Mouse (Mus musculus) midbrain, postnatal 0 days (tissue): Measurements from ENCODE around the gene Tor4a. TPM values are rescaled to one million over a fixed set of nuclear protein-coding genes. Genes with fewer than 3 reads are reported as not detected.

Experiments used
- ATAC-seq: fragments of 200-750 bp; cut with Nextera tagmentation; 2 replicates; pipeline ENCODE4 v1.8.0; 2017; ENCODE audit warnings: moderate number of reproducible peaks, mild to moderate bottlenecking, moderate TSS enrichment, moderate library complexity; ENCODE audit not compliant: low FRiP score
- DNase-seq: peaks from one replicate; pipeline ENCODE4 v3.0.0-alpha.2; 2015; ENCODE audit warnings: low spot score
- H3K27ac ChIP-seq: fragments of 300-500 bp; sonication (generic); 2 replicates; pipeline ENCODE4 v1.5.1; 2014; ENCODE audit warnings: low read depth, mild to moderate bottlenecking, low read length, mixed read lengths
- H3K27me3 ChIP-seq: fragments of 300-500 bp; sonication (generic); 2 replicates; pipeline ENCODE4 v1.6.1; 2014; ENCODE audit warnings: low read length, control low read depth, mixed read lengths; ENCODE audit not compliant: insufficient read depth
- H3K36me3 ChIP-seq: fragments of 300-500 bp; sonication (generic); 2 replicates; pipeline ENCODE4 v1.6.1; 2014; ENCODE audit warnings: low read length, control low read depth, mixed read lengths; ENCODE audit not compliant: insufficient read depth
- H3K4me1 ChIP-seq: fragments of 300-500 bp; sonication (generic); 2 replicates; pipeline ENCODE4 v1.6.1; 2014; ENCODE audit warnings: mild to moderate bottlenecking, control low read depth, antibody characterized with exemption, low read length, mixed read lengths; ENCODE audit not compliant: insufficient read depth
- H3K4me2 ChIP-seq: fragments of 300-500 bp; sonication (generic); 2 replicates; pipeline ENCODE4 v1.6.1; 2014; ENCODE audit warnings: low read depth, mild to moderate bottlenecking, low read length, mixed read lengths; ENCODE audit not compliant: poor library complexity, severe bottlenecking
- H3K4me3 ChIP-seq: fragments of 300-500 bp; sonication (generic); 2 replicates; pipeline ENCODE4 v1.5.1; 2014; ENCODE audit warnings: low read depth, mild to moderate bottlenecking, low read length, moderate library complexity
- H3K9ac ChIP-seq: fragments of 300-500 bp; sonication (generic); replicated peaks from 2 replicates; pipeline ENCODE4 v1.6.1; 2014; ENCODE audit warnings: mild to moderate bottlenecking, low read length, moderate library complexity, mixed read lengths; ENCODE audit not compliant: poor library complexity, severe bottlenecking
- H3K9me3 ChIP-seq: fragments of 300-500 bp; sonication (generic); 2 replicates; pipeline ENCODE4 v1.6.1; 2016; ENCODE audit warnings: low read length, control low read depth
- CTCF ChIP-seq: IDR thresholded peaks from 2 replicates; pipeline ENCODE4 v1.5.1; 2016; ENCODE audit warnings: antibody characterized with exemption, mild to moderate bottlenecking
- WGBS: fragments of 180-500 bp; shearing (Covaris S2); extraction: QIAGEN DNeasy Blood & Tissue Kit; methylation state at CpG from one replicate; pipeline ENCODE4 v1.1.7; 2014; 5-methylcytosine and 5-hydroxymethylcytosine counted together
- polyA plus RNA-seq: library from polyadenylated mRNA; unstranded; fragments of >200 nt; fragmentation: Nextera tagmentation; extraction: Ambion mirVana; gene quantifications from 2 replicates; pipeline ENCODE4 v1.2.1, GENCODE M21; 2015
- total RNA-seq: library from RNA; depleted of rRNA; stranded (reverse); fragments of >200 nt; gene quantifications from 2 replicates; pipeline ENCODE4 v1.2.3, GENCODE M21; 2014

Tor4a gene
- total and polyA plus RNA-seq, 2 experiments from 2014 or later = 0.98 to 3.5 TPM

GRCm38 (mm10) chr2:25177076-25177475 is 19.6 kb downstream of the Tor4a start:
- no peak for TF ChIP-seq CTCF
- Histone ChIP-seq H3K4me2 (0 out of 2 replicates have a peak overlapping the region, but pooled peaks have one; percentile 12), H3K27ac (peak overlapping the region; percentile 68), H3K9ac (0 out of 2 replicates have a peak overlapping the region, but pooled peaks have one; percentile 9), H3K9me3 (no peaks in the 10 kb centered on the region), H3K4me3 (no peak overlapping the region), H3K27me3 (no peaks in the 10 kb centered on the region), H3K36me3 (no peaks in the 10 kb centered on the region), H3K4me1 (peaks cover 8% of the 10 kb centered on the region; the same call in 1 of the 2 replicates)
- WGBS = 40% methylated on average over 4 of the region's 4 CpGs
- no peak for DNase-seq
- ATAC-seq = no peak

- TF ChIP-seq CTCF = no peak
- no peak for DNase-seq
- H3K4me1 ChIP-seq = peaks cover 8% of the 10 kb centered on the region; the same call in 1 of the 2 replicates
- no peak overlapping the region for H3K4me3 ChIP-seq
- H3K27ac ChIP-seq = peak overlapping the region; percentile 68
- no peaks in the 10 kb centered on the region for H3K9me3 ChIP-seq
- H3K9ac ChIP-seq = no peak overlapping the region
- no peaks in the 10 kb centered on the region for H3K27me3 ChIP-seq
- no peaks in the 10 kb centered on the region for H3K36me3 ChIP-seq
- WGBS = 71% methylated on average over 6 of the region's 6 CpGs
- H3K4me2 ChIP-seq = no peak overlapping the region
- no peak for ATAC-seq
Observed at GRCm38 (mm10) chr2:25176573-25176972, 20.1 kb downstream of the Tor4a start.

GRCm38 (mm10) chr2:25175690-25176078 is 21.0 kb downstream of the Tor4a start:
- H3K4me2 ChIP-seq = no peak overlapping the region
- H3K27ac ChIP-seq = 0 out of 2 replicates have a peak overlapping the region, but pooled peaks have one; percentile 68
- WGBS = 83% methylated on average over 4 of the region's 4 CpGs
- H3K27me3 ChIP-seq = no peaks in the 10 kb centered on the region
- ATAC-seq (no peak), DNase-seq (no peak)
- no peak for TF ChIP-seq CTCF
- no peaks in the 10 kb centered on the region for H3K9me3 ChIP-seq
- no peak overlapping the region for H3K4me3 ChIP-seq
- no peak overlapping the region for H3K9ac ChIP-seq
- peaks cover 8% of the 10 kb centered on the region; the same call in 1 of the 2 replicates for H3K4me1 ChIP-seq
- no peaks in the 10 kb centered on the region for H3K36me3 ChIP-seq

DNA sequence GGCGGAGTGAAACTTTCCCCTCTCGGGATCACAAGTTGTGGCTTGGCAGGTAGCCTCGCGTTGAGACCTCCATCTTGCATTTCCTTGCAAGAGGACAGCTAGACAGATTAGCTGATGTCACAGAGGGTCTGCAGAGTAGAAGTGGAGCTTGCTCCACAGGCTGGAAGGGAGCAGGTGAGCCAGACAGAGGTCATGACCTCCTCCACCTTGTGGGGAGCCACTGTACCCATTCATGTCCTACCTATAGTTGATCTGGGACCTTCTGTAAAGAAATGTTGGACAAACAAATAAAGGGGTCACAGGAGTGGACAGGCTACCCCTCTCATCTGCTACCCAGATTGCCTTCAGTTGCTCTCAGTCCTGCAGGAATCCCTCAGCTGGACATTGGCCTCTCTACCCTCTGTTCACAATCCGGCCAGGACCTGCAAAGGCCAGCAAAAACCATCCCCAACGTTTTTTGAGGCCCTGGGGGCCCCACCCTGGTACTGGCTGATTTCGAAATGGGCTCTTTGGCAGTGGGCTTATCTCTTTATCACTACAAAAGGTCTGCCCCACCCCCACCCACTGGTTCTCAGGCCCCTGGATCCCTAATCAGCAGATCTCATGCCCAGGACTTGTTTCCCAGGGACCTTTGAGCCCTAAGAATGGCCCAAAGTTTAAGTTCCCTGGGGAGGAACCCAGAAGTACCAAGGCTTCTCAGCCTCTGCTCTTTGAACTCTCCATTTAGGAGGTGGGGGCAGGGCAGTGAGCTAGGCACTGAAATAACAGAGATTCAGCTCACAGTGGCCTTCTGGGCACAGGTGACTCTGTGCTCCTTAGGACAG is 21.6 kb downstream of the Tor4a start:
- no peak overlapping the region for H3K4me3 ChIP-seq
- no peaks in the 10 kb centered on the region for H3K36me3 ChIP-seq
- no peak for DNase-seq
- 64% methylated on average over 7 of the region's 7 CpGs for WGBS
- peaks cover 8% of the 10 kb centered on the region; the same call in 1 of the 2 replicates for H3K4me1 ChIP-seq
- no peaks in the 10 kb centered on the region for H3K27me3 ChIP-seq
- no peak overlapping the region for H3K4me2 ChIP-seq
- no peak overlapping the region for H3K9ac ChIP-seq
- H3K27ac ChIP-seq = no peak overlapping the region
- H3K9me3 ChIP-seq = no peaks in the 10 kb centered on the region
- ATAC-seq = no peak
- no peak for TF ChIP-seq CTCF

DNA sequence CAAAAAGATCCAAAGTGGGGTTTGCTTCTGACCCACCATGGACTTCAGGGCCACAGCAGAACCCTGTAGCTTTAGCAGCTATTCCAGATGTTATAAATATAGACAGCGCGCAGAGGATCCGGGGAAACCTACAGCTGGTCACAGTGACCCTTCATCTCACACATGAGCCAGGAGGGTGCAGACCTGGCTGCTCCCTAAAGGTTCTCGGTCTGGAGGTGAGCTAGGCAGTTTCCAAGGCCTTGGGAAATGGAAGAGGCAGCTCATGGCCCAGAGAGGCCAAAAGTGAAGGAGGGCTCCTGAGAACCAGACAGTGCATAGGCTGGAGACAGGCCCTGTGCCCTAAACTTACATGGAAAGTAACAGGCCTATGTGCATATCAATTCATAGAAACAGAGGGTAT is 22.9 kb downstream of the Tor4a start:
- Histone ChIP-seq H3K27ac (no peak overlapping the region), H3K4me1 (peaks cover 12% of the 10 kb centered on the region; the same call in 1 of the 2 replicates), H3K4me3 (no peak overlapping the region), H3K27me3 (no peaks in the 10 kb centered on the region), H3K4me2 (no peak overlapping the region), H3K36me3 (no peaks in the 10 kb centered on the region), H3K9ac (no peak overlapping the region), H3K9me3 (no peaks in the 10 kb centered on the region)
- no peak for DNase-seq
- no peak for TF ChIP-seq CTCF
- WGBS = 92% methylated on average over 4 of the region's 4 CpGs
- no peak for ATAC-seq

DNA sequence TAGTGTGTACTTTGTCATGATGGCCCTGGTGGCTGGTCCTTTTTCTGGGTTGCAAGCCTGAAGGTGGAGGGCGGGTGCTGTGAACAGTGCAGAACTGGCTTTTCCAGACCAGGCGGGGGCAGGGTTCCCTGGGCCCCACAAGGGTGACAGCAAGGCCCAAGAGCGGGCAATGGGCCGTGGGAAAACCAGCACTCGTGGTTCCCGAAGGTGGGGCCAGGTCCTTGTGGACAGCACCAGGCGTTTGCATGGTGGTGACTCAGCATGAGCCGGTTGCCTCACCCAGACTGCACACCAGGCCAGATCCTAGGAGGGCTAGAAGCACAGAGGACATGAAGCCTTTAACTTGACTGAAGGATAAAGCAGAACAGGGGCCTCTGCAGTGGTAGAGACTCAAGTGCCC is 24.1 kb downstream of the Tor4a start:
- H3K9ac ChIP-seq = no peak overlapping the region
- 78% methylated on average over 8 of the region's 8 CpGs for WGBS
- DNase-seq (no peak), ATAC-seq (no peak)
- no peak for TF ChIP-seq CTCF
- no peaks in the 10 kb centered on the region for H3K27me3 ChIP-seq
- H3K4me3 ChIP-seq = no peak overlapping the region
- H3K36me3 ChIP-seq = no peaks in the 10 kb centered on the region
- H3K9me3 ChIP-seq = no peaks in the 10 kb centered on the region
- H3K27ac ChIP-seq = no peak overlapping the region
- peaks cover 14% of the 10 kb centered on the region; the same call in 1 of the 2 replicates for H3K4me1 ChIP-seq
- no peak overlapping the region for H3K4me2 ChIP-seq
